Mouse (Mus musculus) liver, embryonic 13.5 days (tissue): Measurements from ENCODE around the gene Oas1d. TPM values are rescaled to one million over a fixed set of nuclear protein-coding genes. Genes with fewer than 3 reads are reported as not detected.
"Not testable (repeated sequence)": the region's sequence is repeated elsewhere in the genome, so short reads cannot be mapped to it uniquely, and the experiment has no call there.

ENCODE experiments used
- ATAC-seq: fragments of 200-750 bp; cut with Nextera tagmentation; 2 replicates; pipeline ENCODE4 v1.8.0; 2017; ENCODE audit warnings: low read depth, mild to moderate bottlenecking, moderate number of reproducible peaks, moderate library complexity
- DNase-seq: peaks from one replicate; pipeline ENCODE4 v3.0.0; 2022
- H3K27ac ChIP-seq: fragments of 300-500 bp; sonication (generic); 2 replicates; pipeline ENCODE4 v1.5.1; 2015; ENCODE audit warnings: moderate library complexity, mild to moderate bottlenecking, inconsistent platforms
- H3K27me3 ChIP-seq: fragments of 300-500 bp; sonication (generic); 2 replicates; pipeline ENCODE4 v1.6.1; 2015; ENCODE audit warnings: mild to moderate bottlenecking, inconsistent platforms
- H3K36me3 ChIP-seq: fragments of 300-500 bp; sonication (generic); 2 replicates; pipeline ENCODE4 v1.6.1; 2015; ENCODE audit warnings: mild to moderate bottlenecking, inconsistent platforms
- H3K4me1 ChIP-seq: fragments of 300-500 bp; sonication (generic); replicated peaks from 2 replicates; pipeline ENCODE4 v1.6.1; 2015; ENCODE audit warnings: inconsistent platforms
- H3K4me2 ChIP-seq: fragments of 300-500 bp; sonication (generic); 2 replicates; pipeline ENCODE4 v1.6.1; 2015; ENCODE audit warnings: inconsistent platforms, mild to moderate bottlenecking, moderate library complexity
- H3K4me3 ChIP-seq: fragments of 300-500 bp; sonication (generic); replicated peaks from 2 replicates; pipeline ENCODE4 v1.5.1; 2015; ENCODE audit warnings: mild to moderate bottlenecking, inconsistent platforms
- H3K9ac ChIP-seq: fragments of 300-500 bp; sonication (generic); 2 replicates; pipeline ENCODE4 v1.6.1; 2015; ENCODE audit warnings: mild to moderate bottlenecking, inconsistent platforms
- H3K9me3 ChIP-seq: fragments of 300-500 bp; sonication (generic); replicated peaks from 2 replicates; pipeline ENCODE4 v1.6.1; 2016; ENCODE audit warnings: inconsistent platforms
- WGBS: fragments of 180-500 bp; shearing (Covaris S2); methylation state at CpG from one replicate; pipeline ENCODE4 v1.1.7; 2015; ENCODE audit not compliant: insufficient replicate concordance; 5-methylcytosine and 5-hydroxymethylcytosine counted together
- polyA plus RNA-seq: library from polyadenylated mRNA; unstranded; fragments of >200 nt; fragmentation: Nextera tagmentation; extraction: Ambion mirVana; gene quantifications from 2 replicates; pipeline ENCODE4 v1.2.1, GENCODE M21; 2015

The Oas1d gene
- polyA plus RNA-seq, 1 experiment from 2014 or later, result not detected

GRCm38 (mm10) chr5:120888294-120888815 is 26.0 kb upstream of the Oas1d start:
- H3K36me3 ChIP-seq, H3K27me3 ChIP-seq, ATAC-seq, H3K9ac ChIP-seq, H3K4me3 ChIP-seq, H3K27ac ChIP-seq, H3K9me3 ChIP-seq, DNase-seq, H3K4me1 ChIP-seq, H3K4me2 ChIP-seq: not testable (repeated sequence)
- 23% methylated on average over 4 of the region's 4 CpGs for WGBS

- DNase-seq, result no peak
- H3K36me3 ChIP-seq, result no peaks in the 10 kb centered on the region
- no peaks in the 10 kb centered on the region for H3K4me1 ChIP-seq
- no peak for ATAC-seq
- 57% methylated on average over 2 of the region's 2 CpGs for WGBS
- H3K27me3 ChIP-seq, result no peaks in the 10 kb centered on the region
- no peaks in the 10 kb centered on the region for H3K9me3 ChIP-seq
- no peak overlapping the region for H3K27ac ChIP-seq
- H3K9ac ChIP-seq, result no peak overlapping the region
- no peak overlapping the region for H3K4me3 ChIP-seq
- H3K4me2 ChIP-seq, result no peak overlapping the region
Observed at GRCm38 (mm10) chr5:120890026-120890425, 24.3 kb upstream of the Oas1d start.

- no peaks in the 10 kb centered on the region for H3K27me3 ChIP-seq
- H3K4me3 ChIP-seq, result no peak overlapping the region
- ATAC-seq (no peak), DNase-seq (no peak)
- H3K36me3 ChIP-seq, result no peaks in the 10 kb centered on the region
- 27% methylated on average over 3 of the region's 3 CpGs for whole genome bisulfite sequencing
- no peaks in the 10 kb centered on the region for H3K9me3 ChIP-seq
- H3K4me1 ChIP-seq, result no peaks in the 10 kb centered on the region
- H3K4me2 ChIP-seq, result no peak overlapping the region
- no peak overlapping the region for H3K9ac ChIP-seq
- H3K27ac ChIP-seq, result no peak overlapping the region
Observed at GRCm38 (mm10) chr5:120890991-120891390, 23.3 kb upstream of the Oas1d start.

GRCm38 (mm10) chr5:120891566-120892242 is 22.6 kb upstream of the Oas1d start:
- not testable (repeated sequence) for DNase-seq, H3K27me3 ChIP-seq, H3K9me3 ChIP-seq, H3K27ac ChIP-seq, H3K4me1 ChIP-seq, H3K9ac ChIP-seq, H3K4me2 ChIP-seq, H3K4me3 ChIP-seq, ATAC-seq, H3K36me3 ChIP-seq
- WGBS, result 60% methylated on average over 2 of the region's 2 CpGs

- no peak overlapping the region for H3K9ac ChIP-seq
- H3K4me2 ChIP-seq, result no peak overlapping the region
- no peaks in the 10 kb centered on the region for H3K36me3 ChIP-seq
- DNase-seq (no peak), ATAC-seq (no peak)
- WGBS, result 57% methylated on average over 2 of the region's 2 CpGs
- H3K4me3 ChIP-seq, result no peak overlapping the region
- H3K27ac ChIP-seq, result no peak overlapping the region
- H3K9me3 ChIP-seq, result no peaks in the 10 kb centered on the region
- no peaks in the 10 kb centered on the region for H3K27me3 ChIP-seq
- H3K4me1 ChIP-seq, result no peaks in the 10 kb centered on the region
Observed at GRCm38 (mm10) chr5:120892243-120892660, 22.1 kb upstream of the Oas1d start.

GRCm38 (mm10) chr5:120893866-120894265 is 20.5 kb upstream of the Oas1d start:
- not testable (repeated sequence) for H3K36me3 ChIP-seq, H3K4me2 ChIP-seq, H3K4me1 ChIP-seq, H3K27me3 ChIP-seq, H3K9ac ChIP-seq, H3K4me3 ChIP-seq, H3K9me3 ChIP-seq, DNase-seq, H3K27ac ChIP-seq, ATAC-seq
- WGBS, result 68% methylated on average over 4 of the region's 4 CpGs

GRCm38 (mm10) chr5:120894692-120895091 is 19.6 kb upstream of the Oas1d start:
- H3K36me3 ChIP-seq, H3K9me3 ChIP-seq, H3K4me2 ChIP-seq, ATAC-seq, H3K4me3 ChIP-seq, DNase-seq, H3K27ac ChIP-seq, H3K9ac ChIP-seq, H3K4me1 ChIP-seq, H3K27me3 ChIP-seq: not testable (repeated sequence)
- WGBS, result 44% methylated on average over 2 of the region's 2 CpGs

- no peaks in the 10 kb centered on the region for H3K4me1 ChIP-seq
- H3K4me3 ChIP-seq, result no peak overlapping the region
- no peaks in the 10 kb centered on the region for H3K36me3 ChIP-seq
- H3K27ac ChIP-seq, result no peak overlapping the region
- WGBS, result 75% methylated on average over 11 of the region's 11 CpGs
- H3K27me3 ChIP-seq, result no peaks in the 10 kb centered on the region
- DNase-seq, result no peak
- no peak for ATAC-seq
- H3K9ac ChIP-seq, result no peak overlapping the region
- H3K4me2 ChIP-seq, result no peak overlapping the region
- no peaks in the 10 kb centered on the region for H3K9me3 ChIP-seq
Observed at GRCm38 (mm10) chr5:120895231-120895900, 19.0 kb upstream of the Oas1d start.

- 69% methylated on average over 6 of the region's 6 CpGs for WGBS
- no peak for ATAC-seq
- H3K9ac ChIP-seq, result no peak overlapping the region
- H3K27me3 ChIP-seq, result no peaks in the 10 kb centered on the region
- H3K36me3 ChIP-seq, result no peaks in the 10 kb centered on the region
- H3K4me2 ChIP-seq, result no peak overlapping the region
- no peak for DNase-seq
- no peaks in the 10 kb centered on the region for H3K4me1 ChIP-seq
- H3K4me3 ChIP-seq, result no peak overlapping the region
- H3K9me3 ChIP-seq, result no peaks in the 10 kb centered on the region
- H3K27ac ChIP-seq, result no peak overlapping the region
Observed at GRCm38 (mm10) chr5:120898307-120898706, 16.0 kb upstream of the Oas1d start.

GRCm38 (mm10) chr5:120898726-120899125 is 15.6 kb upstream of the Oas1d start:
- Histone ChIP-seq H3K4me1 (no peaks in the 10 kb centered on the region), H3K27me3 (no peaks in the 10 kb centered on the region), H3K9me3 (no peaks in the 10 kb centered on the region), H3K36me3 (no peaks in the 10 kb centered on the region), H3K4me2 (no peak overlapping the region), H3K9ac (no peak overlapping the region), H3K27ac (no peak overlapping the region), H3K4me3 (no peak overlapping the region)
- DNase-seq (no peak), ATAC-seq (no peak)

- no peak overlapping the region for H3K9ac ChIP-seq
- H3K4me2 ChIP-seq, result no peak overlapping the region
- no peaks in the 10 kb centered on the region for H3K9me3 ChIP-seq
- no peaks in the 10 kb centered on the region for H3K27me3 ChIP-seq
- WGBS, result 21% methylated on average over 1 of the region's 1 CpGs
- ATAC-seq (no peak), DNase-seq (no peak)
- H3K36me3 ChIP-seq, result no peaks in the 10 kb centered on the region
- H3K4me3 ChIP-seq, result no peak overlapping the region
- H3K4me1 ChIP-seq, result no peaks in the 10 kb centered on the region
- H3K27ac ChIP-seq, result no peak overlapping the region
Observed at GRCm38 (mm10) chr5:120900666-120901065, 13.7 kb upstream of the Oas1d start.

GRCm38 (mm10) chr5:120902056-120902455 is 12.3 kb upstream of the Oas1d start:
- no peak overlapping the region for H3K9ac ChIP-seq
- 77% methylated on average over 5 of the region's 5 CpGs for WGBS
- H3K4me1 ChIP-seq, result no peaks in the 10 kb centered on the region
- no peaks in the 10 kb centered on the region for H3K9me3 ChIP-seq
- H3K27ac ChIP-seq, result no peak overlapping the region
- H3K4me2 ChIP-seq, result no peak overlapping the region
- ATAC-seq (no peak), DNase-seq (no peak)
- H3K27me3 ChIP-seq, result no peaks in the 10 kb centered on the region
- no peaks in the 10 kb centered on the region for H3K36me3 ChIP-seq
- H3K4me3 ChIP-seq, result no peak overlapping the region
